Mouse (Mus musculus) MEL (cell line): Measurements from ENCODE around the gene Dnaic1. TPM values are rescaled to one million over a fixed set of nuclear protein-coding genes. Genes with fewer than 3 reads are reported as not detected.

Source experiments
- DNase-seq: peaks from one replicate; pipeline ENCODE4 v3.0.0; 2011; ENCODE audit warnings: low read depth, low spot score
- H3K27ac ChIP-seq: 2 replicates; pipeline ENCODE4 v1.5.1; 2012; ENCODE audit warnings: low read depth, mild to moderate bottlenecking, control low read depth, low read length, moderate library complexity; ENCODE audit not compliant: control insufficient read depth
- H3K27me3 ChIP-seq, 2 experiments: fragments of 150-350 bp in 1 of 2; sonication (generic) in 1 of 2; 2 replicates each; pipeline ENCODE4 v1.6.1; 2012; ENCODE audit warnings: low read length in 2 of 2, mild to moderate bottlenecking in 2 of 2, improper control_type of control experiment in 1 of 2, moderate library complexity in 1 of 2; ENCODE audit not compliant: insufficient read depth in 2 of 2, control insufficient read depth in 1 of 2
- H3K36me3 ChIP-seq, 2 experiments: 2 replicates each; pipeline ENCODE4 v1.6.1; 2012 to 2014; ENCODE audit warnings: low read length in 2 of 2, improper control_type of control experiment in 1 of 2, inconsistent platforms in 1 of 2, mild to moderate bottlenecking in 1 of 2; ENCODE audit not compliant: insufficient read depth in 2 of 2, control insufficient read depth in 1 of 2
- H3K4me1 ChIP-seq, 2 experiments: fragments of 150-350 bp in 1 of 2; sonication (generic) in 1 of 2; 2 replicates each; pipeline ENCODE4 v1.6.1; 2012; ENCODE audit warnings: low read length in 2 of 2, improper control_type of control experiment in 1 of 2, mild to moderate bottlenecking in 1 of 2; ENCODE audit not compliant: insufficient read depth in 2 of 2, control insufficient read depth in 1 of 2
- H3K4me3 ChIP-seq, 2 experiments: fragments of 150-350 bp in 1 of 2; sonication (generic) in 1 of 2; 2 replicates each; pipeline ENCODE4 v1.5.1; 2012; ENCODE audit warnings: low read depth in 2 of 2, low read length in 2 of 2, mild to moderate bottlenecking in 2 of 2, moderate library complexity in 2 of 2, control low read depth in 1 of 2, improper control_type of control experiment in 1 of 2; ENCODE audit not compliant: control insufficient read depth in 1 of 2, insufficient read depth in 1 of 2
- H3K79me2 ChIP-seq: 2 replicates; pipeline ENCODE4 v1.6.1; 2012; ENCODE audit warnings: mild to moderate bottlenecking, low read length, moderate library complexity; ENCODE audit not compliant: control insufficient read depth, poor library complexity, insufficient read depth
- H3K9ac ChIP-seq: 2 replicates; pipeline ENCODE4 v1.6.1; 2012; ENCODE audit warnings: low read depth, mild to moderate bottlenecking, control low read depth, low read length, moderate library complexity; ENCODE audit not compliant: control insufficient read depth, poor library complexity, severe bottlenecking
- H3K9me3 ChIP-seq: fragments of 150-350 bp; sonication (generic); replicated peaks from 2 replicates; pipeline ENCODE4 v1.6.1; 2012; ENCODE audit warnings: mild to moderate bottlenecking, low read length, improper control_type of control experiment, moderate library complexity; ENCODE audit not compliant: insufficient read depth
- BHLHE40 ChIP-seq: IDR thresholded peaks from 2 replicates; pipeline ENCODE4 v1.6.1; 2012; ENCODE audit warnings: low read depth, mild to moderate bottlenecking, inconsistent platforms, low read length, improper control_type of control experiment, borderline replicate concordance
- CHD1 ChIP-seq: IDR thresholded peaks from 2 replicates; pipeline ENCODE4 v1.6.1; 2012; ENCODE audit warnings: low read depth, mild to moderate bottlenecking, inconsistent platforms, low read length, improper control_type of control experiment
- ELF1 ChIP-seq: IDR thresholded peaks from 2 replicates; pipeline ENCODE4 v1.6.1; 2014; ENCODE audit warnings: low read depth, mild to moderate bottlenecking, inconsistent platforms, low read length, improper control_type of control experiment, moderate library complexity
- GABPA ChIP-seq: IDR thresholded peaks from 2 replicates; pipeline ENCODE4 v1.6.1; 2012; ENCODE audit warnings: low read depth, mild to moderate bottlenecking, inconsistent platforms, low read length, improper control_type of control experiment, moderate library complexity
- HCFC1 ChIP-seq: IDR thresholded peaks from 2 replicates; pipeline ENCODE4 v1.6.1; 2012; ENCODE audit warnings: low read depth, mild to moderate bottlenecking, inconsistent platforms, low read length, improper control_type of control experiment, moderate library complexity
- KAT2A ChIP-seq: conservative IDR thresholded peaks from 2 replicates; pipeline ENCODE4 v1.6.1; 2012; ENCODE audit warnings: low read depth, low read length, improper control_type of control experiment, inconsistent platforms
- MAFK ChIP-seq: IDR thresholded peaks from 2 replicates; pipeline ENCODE4 v1.6.1; 2011; ENCODE audit warnings: low read depth, mild to moderate bottlenecking, low read length, improper control_type of control experiment, borderline replicate concordance
- MAX ChIP-seq: IDR thresholded peaks from 2 replicates; pipeline ENCODE4 v1.6.1; 2011; ENCODE audit warnings: low read length, improper control_type of control experiment
- MXI1 ChIP-seq: IDR thresholded peaks from 2 replicates; pipeline ENCODE4 v1.6.1; 2011; ENCODE audit warnings: mild to moderate bottlenecking, low read depth, low read length, improper control_type of control experiment
- MYB ChIP-seq: IDR thresholded peaks from 2 replicates; pipeline ENCODE4 v1.6.1; 2011; ENCODE audit warnings: mild to moderate bottlenecking, low read depth, low read length, improper control_type of control experiment
- MYC ChIP-seq: IDR thresholded peaks from 2 replicates; pipeline ENCODE4 v1.6.1; 2011; ENCODE audit warnings: low read depth, mild to moderate bottlenecking, low read length, improper control_type of control experiment, moderate library complexity
- NELFE ChIP-seq: IDR thresholded peaks from 2 replicates; pipeline ENCODE4 v1.6.1; 2011; ENCODE audit warnings: low read depth, low read length, improper control_type of control experiment
- NRF1 ChIP-seq: IDR thresholded peaks from 2 replicates; pipeline ENCODE4 v1.6.1; 2014; ENCODE audit warnings: low read depth, mild to moderate bottlenecking, inconsistent platforms, low read length, improper control_type of control experiment, moderate library complexity; ENCODE audit not compliant: poor library complexity, insufficient read depth, severe bottlenecking
- POLR2A ChIP-seq, 2 experiments: IDR thresholded peaks; 2 replicates each; pipeline ENCODE4 v1.6.1; 2011 to 2012; ENCODE audit warnings: low read length in 2 of 2, mild to moderate bottlenecking in 2 of 2, control low read depth in 1 of 2, improper control_type of control experiment in 1 of 2, low read depth in 1 of 2, moderate library complexity in 1 of 2; ENCODE audit not compliant: control insufficient read depth in 1 of 2, insufficient read depth in 1 of 2, poor library complexity in 1 of 2
- POLR2AphosphoS2 ChIP-seq: IDR thresholded peaks from 2 replicates; pipeline ENCODE4 v1.6.1; 2011; ENCODE audit warnings: low read length, improper control_type of control experiment
- RAD21 ChIP-seq: IDR thresholded peaks from 2 replicates; pipeline ENCODE4 v1.6.1; 2011; ENCODE audit warnings: mild to moderate bottlenecking, low read depth, low read length, improper control_type of control experiment
- RCOR1 ChIP-seq: IDR thresholded peaks from 2 replicates; pipeline ENCODE4 v1.6.1; 2012; ENCODE audit warnings: low read depth, mild to moderate bottlenecking, inconsistent platforms, low read length, improper control_type of control experiment
- SIN3A ChIP-seq: IDR thresholded peaks from 2 replicates; pipeline ENCODE4 v1.6.1; 2012; ENCODE audit warnings: low read length, improper control_type of control experiment, inconsistent platforms
- TBP ChIP-seq: IDR thresholded peaks from 2 replicates; pipeline ENCODE4 v1.8.0; 2011; ENCODE audit warnings: low read depth, low read length, improper control_type of control experiment
- TCF12 ChIP-seq: IDR thresholded peaks from 2 replicates; pipeline ENCODE4 v1.6.1; 2014; ENCODE audit warnings: low read depth, mild to moderate bottlenecking, inconsistent platforms, low read length, improper control_type of control experiment, moderate library complexity
- USF1 ChIP-seq: IDR thresholded peaks from 2 replicates; pipeline ENCODE4 v1.6.1; 2014; ENCODE audit warnings: low read depth, mild to moderate bottlenecking, inconsistent platforms, low read length, improper control_type of control experiment, moderate library complexity
- ZKSCAN1 ChIP-seq: IDR thresholded peaks from 2 replicates; pipeline ENCODE4 v1.6.1; 2012; ENCODE audit warnings: low read depth, mild to moderate bottlenecking, inconsistent platforms, low read length, improper control_type of control experiment, moderate library complexity
- ZMIZ1 ChIP-seq: IDR thresholded peaks from 2 replicates; pipeline ENCODE4 v1.6.1; 2012; ENCODE audit warnings: low read depth, mild to moderate bottlenecking, inconsistent platforms, low read length, improper control_type of control experiment, moderate library complexity
- polyA plus RNA-seq, 2 experiments: library from polyadenylated mRNA; stranded (reverse) in 1 of 2; unstranded in 1 of 2; fragments of >175 nt in 1 of 2; fragments of >200 nt in 1 of 2; gene quantifications; 2 replicates each; pipeline versions ENCODE4 v1.2.1 to v1.2.4; 2012; ENCODE audit warnings: low replicate concordance in 2 of 2, low read depth in 1 of 2; ENCODE audit not compliant: insufficient read length in 2 of 2, insufficient read depth in 1 of 2, missing spikeins in 1 of 2
- total RNA-seq: library from RNA; depleted of rRNA; stranded (reverse); fragments of 300-350 nt; gene quantifications from 2 replicates; pipeline ENCODE4 v1.2.3, GENCODE M21; 2012

Dnaic1 gene
- total and polyA plus RNA-seq, 3 experiments = not detected

DNA sequence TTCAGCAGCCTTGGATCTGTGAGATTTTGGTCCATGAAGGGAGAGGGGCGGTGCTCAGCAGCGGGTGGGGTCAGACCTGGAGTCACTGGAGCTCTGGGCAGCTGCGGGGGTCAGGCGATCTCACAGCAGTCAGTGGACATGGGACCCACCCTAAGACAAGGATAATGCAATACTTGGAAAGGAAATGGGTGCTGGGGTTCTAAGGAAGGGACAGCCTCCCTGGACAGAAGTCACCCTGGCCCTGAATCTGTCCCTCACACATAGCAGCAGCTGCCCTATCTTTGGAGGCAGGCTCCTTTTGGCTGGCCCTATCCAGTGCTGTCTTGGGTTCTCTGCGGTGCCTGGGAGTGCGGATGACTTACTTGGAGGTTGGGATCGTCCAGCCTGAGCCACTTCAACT is 45.7 kb upstream of the Dnaic1 start:
- H3K4me3 ChIP-seq = no peak overlapping the region
- H3K4me1 ChIP-seq = peaks cover 0 to 7% of the 10 kb centered on the region in 2 experiments; a peak in 2 of 4 replicates
- H3K27me3 ChIP-seq = no peaks in the 10 kb centered on the region
- TF ChIP-seq GABPA = no peak
- no peak for TF ChIP-seq ZKSCAN1
- TF ChIP-seq ZMIZ1 = no peak
- no peak for TF ChIP-seq KAT2A
- no peak for TF ChIP-seq POLR2AphosphoS2
- TF ChIP-seq CHD1 = no peak
- no peak for TF ChIP-seq TCF12
- no peak for TF ChIP-seq SIN3A
- TF ChIP-seq MAX = no peak
- no peak for TF ChIP-seq MXI1
- no peak for TF ChIP-seq POLR2A (IDR thresholded peaks at IDR 0.05; ENCODE audit: control insufficient read depth in 1 of 2, insufficient read depth in 1 of 2, low read depth in 1 of 2, low read length in 2 of 2, poor library complexity in 1 of 2)
- no peak for TF ChIP-seq NRF1
- no peak for TF ChIP-seq MAFK
- TF ChIP-seq HCFC1 = no peak
- TF ChIP-seq NELFE = no peak
- no peak for TF ChIP-seq BHLHE40
- no peak for TF ChIP-seq ELF1
- no peak for TF ChIP-seq MYC
- no peak for TF ChIP-seq MYB
- TF ChIP-seq, all 39 proteins: peak for 0
- DNase-seq = no peak
- H3K9ac ChIP-seq = no peak overlapping the region
- no peaks in the 10 kb centered on the region for H3K9me3 ChIP-seq
- no peak overlapping the region for H3K27ac ChIP-seq
- no peaks in the 10 kb centered on the region for H3K79me2 ChIP-seq
- no peaks in the 10 kb centered on the region for H3K36me3 ChIP-seq

- Histone ChIP-seq H3K27ac (no peak overlapping the region), H3K79me2 (no peaks in the 10 kb centered on the region), H3K4me3 (no peak overlapping the region), H3K27me3 (no peaks in the 10 kb centered on the region), H3K9ac (no peak overlapping the region), H3K4me1 (peaks cover 0 to 7% of the 10 kb centered on the region in 2 experiments; a peak in 2 of 4 replicates), H3K36me3 (peaks cover 0 to 2% of the 10 kb centered on the region in 2 experiments; a peak in 1 of 4 replicates), H3K9me3 (no peaks in the 10 kb centered on the region)
- TF ChIP-seq RAD21 (no peak), USF1 (no peak), SIN3A (no peak), MYB (no peak), TBP (no peak), RCOR1 (no peak), CHD1 (no peak)
- DNase-seq = no peak
These were observed 44.7 kb upstream of the Dnaic1 start for GRCm38 (mm10) chr4:41524829-41525228.
